Mouse (Mus musculus) gastrocnemius, adult 18-20 months (tissue): ENCODE data around the gene Rbm4. TPM values are rescaled to one million over a fixed set of nuclear protein-coding genes. Genes with fewer than 3 reads are reported as not detected.

ENCODE experiments used
- DNase-seq: peaks from one replicate; pipeline ENCODE4 v3.0.0; 2021; ENCODE audit warnings: low spot score
- total RNA-seq, 2 experiments: library from RNA; stranded (reverse); gene quantifications; 2 replicates each; pipeline ENCODE4 v1.2.3; 2021

Rbm4 gene
- total RNA-seq, 2 experiments from 2014 or later, result 31.4 to 34.8 TPM

DNA sequence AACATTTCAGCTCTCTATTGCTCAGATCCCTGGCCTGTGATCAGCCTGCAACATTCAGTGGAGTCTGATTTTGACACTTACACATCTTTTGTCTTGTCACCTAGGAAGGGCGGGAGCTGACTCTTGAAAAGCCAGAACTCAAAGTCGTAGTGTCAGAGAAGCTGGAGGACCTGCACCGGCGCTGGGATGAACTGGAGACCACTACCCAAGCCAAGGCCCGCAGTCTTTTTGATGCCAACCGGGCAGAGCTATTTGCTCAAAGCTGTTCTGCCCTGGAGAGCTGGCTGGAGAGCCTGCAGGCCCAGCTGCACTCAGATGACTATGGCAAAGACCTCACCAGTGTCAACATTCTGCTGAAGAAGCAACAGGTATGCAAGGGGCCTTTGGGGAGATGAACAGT is 51.5 kb downstream of the Rbm4 start:
- DNase-seq, result no peak

DNA sequence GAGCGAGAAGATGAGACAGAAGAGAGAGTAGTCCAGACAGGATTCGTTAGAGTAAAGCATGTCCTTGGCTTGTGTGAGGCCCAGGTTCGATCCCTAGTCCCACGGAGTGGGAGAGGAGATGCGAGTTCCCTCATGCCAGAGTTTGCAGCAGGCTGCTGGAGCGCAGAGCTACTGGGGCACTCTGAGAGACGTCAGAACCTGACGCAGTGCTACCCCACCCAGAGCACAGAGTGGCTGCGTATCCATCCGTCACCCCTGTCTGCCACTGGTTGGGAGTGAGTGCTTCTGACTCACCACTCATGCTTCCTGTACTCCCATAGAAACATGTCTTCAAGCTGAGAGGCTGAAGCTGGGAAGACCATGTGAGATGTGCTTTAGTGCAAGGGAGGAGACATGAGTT is 52.2 kb downstream of the Rbm4 start:
- no peak for DNase-seq

DNA sequence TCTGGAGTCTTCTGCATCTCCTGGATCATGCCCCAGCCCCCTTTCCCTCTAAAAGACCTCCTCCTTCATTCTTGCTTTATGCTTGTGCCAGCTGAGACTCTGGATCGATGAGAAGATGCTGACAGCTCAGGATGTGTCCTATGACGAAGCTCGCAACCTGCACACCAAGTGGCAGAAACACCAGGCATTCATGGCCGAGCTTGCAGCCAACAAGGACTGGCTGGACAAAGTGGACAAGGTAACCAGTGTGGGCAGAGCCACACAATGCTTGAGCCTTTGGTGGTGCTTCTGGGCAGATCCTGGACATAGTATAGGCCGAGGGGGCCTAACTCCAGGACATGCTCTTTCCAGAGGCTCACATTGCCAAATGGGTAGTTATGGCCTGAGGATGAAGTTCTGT is 53.9 kb downstream of the Rbm4 start:
- DNase-seq, result no peak

DNA sequence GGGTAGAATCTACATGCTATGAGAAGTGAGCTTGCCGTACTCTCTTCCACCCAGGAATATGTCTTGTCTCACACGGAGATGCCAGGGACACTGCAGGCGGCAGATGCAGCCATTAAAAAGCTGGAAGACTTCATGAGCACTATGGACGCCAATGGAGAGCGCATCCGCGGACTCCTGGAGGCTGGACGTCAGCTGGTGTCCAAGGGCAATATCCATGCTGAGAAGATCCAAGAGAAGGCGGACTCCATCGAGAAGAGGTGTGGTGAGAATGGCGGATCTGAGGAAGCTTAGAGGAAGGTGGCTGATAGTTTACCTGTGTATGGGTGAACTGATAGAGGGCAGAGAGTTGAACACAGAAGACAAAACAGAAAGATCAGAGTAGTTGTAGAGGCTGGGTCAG is 54.6 kb downstream of the Rbm4 start:
- DNase-seq, result no peak

DNA sequence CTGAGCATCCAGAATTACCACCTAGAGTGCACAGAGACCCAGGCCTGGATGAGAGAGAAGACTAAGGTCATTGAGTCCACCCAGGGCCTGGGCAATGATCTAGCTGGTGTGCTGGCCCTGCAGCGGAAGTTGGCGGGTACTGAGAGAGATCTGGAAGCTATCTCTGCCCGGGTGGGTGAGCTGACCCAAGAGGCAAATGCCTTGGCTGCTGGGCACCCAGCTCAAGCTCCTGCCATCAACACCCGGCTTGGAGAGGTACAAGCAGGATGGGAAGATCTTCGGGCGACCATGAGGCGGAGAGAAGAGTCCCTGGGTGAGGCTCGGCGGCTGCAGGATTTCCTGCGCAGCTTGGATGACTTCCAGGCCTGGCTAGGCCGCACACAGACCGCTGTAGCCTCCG is 55.8 kb downstream of the Rbm4 start:
- no peak for DNase-seq

Other genes starting within 250 kb of the Rbm4 start
- gene Lrfn4, start 178.2 kb downstream of the Rbm4 start, total RNA-seq, result 1 to 10 TPM in 1 of 2 experiments, under 1 TPM in 1; 0.94 to 1.2 TPM
- 1 to 10 TPM; 4.3 to 4.5 TPM for gene Rce1, start 168.3 kb downstream of the Rbm4 start, total RNA-seq
- gene Gm960, start 95.2 kb downstream of the Rbm4 start, total RNA-seq, result under 1 TPM in 1 of 2 experiments, not detected in 1; 0.31 TPM
- gene Sptbn2, start 82.7 kb downstream of the Rbm4 start, total RNA-seq, result under 1 TPM; 0.02 to 0.07 TPM
- gene Rbm4b, start 37.4 kb downstream of the Rbm4 start, total RNA-seq, result 1 to 10 TPM; 2.3 to 2.7 TPM
- gene Gm21992, start 17.7 kb upstream of the Rbm4 start, total RNA-seq, result 10 to 100 TPM in 1 of 2 experiments, 1 to 10 TPM in 1; 6.8 to 12.7 TPM
- 10 to 100 TPM in 1 of 2 experiments, 1 to 10 TPM in 1; 8.0 to 10.5 TPM for gene Rbm14, start 17.7 kb upstream of the Rbm4 start, total RNA-seq
- 10 to 100 TPM; 20.0 to 24.1 TPM for gene Ccs, start 45.4 kb upstream of the Rbm4 start, total RNA-seq
- gene Ccdc87, start 45.5 kb upstream of the Rbm4 start, total RNA-seq, result not detected
- 10 to 100 TPM; 26.6 to 30.1 TPM for gene Ctsf, start 61.2 kb upstream of the Rbm4 start, total RNA-seq
- 1,000 to 10,000 TPM; 7,595 to 9,342 TPM for gene Actn3, start 84.0 kb upstream of the Rbm4 start, total RNA-seq
- 1 to 10 TPM; 2.0 to 2.3 TPM for gene Zdhhc24, start 84.8 kb upstream of the Rbm4 start, total RNA-seq
- 1 to 10 TPM; 1.7 to 2.0 TPM for gene Bbs1, start 112.7 kb upstream of the Rbm4 start, total RNA-seq
- gene Dpp3, start 134.4 kb upstream of the Rbm4 start, total RNA-seq, result 10 to 100 TPM; 13.2 to 14.2 TPM
- gene Peli3, start 149.2 kb upstream of the Rbm4 start, total RNA-seq, result 1 to 10 TPM; 2.4 to 2.7 TPM
- gene Mrpl11, start 168.2 kb upstream of the Rbm4 start, total RNA-seq, result 10 to 100 TPM; 64.6 to 66.7 TPM
- gene Npas4, start 196.4 kb upstream of the Rbm4 start, total RNA-seq, result not detected
- gene Slc29a2, start 230.0 kb upstream of the Rbm4 start, total RNA-seq, result 1 to 10 TPM; 4.1 to 5.3 TPM
- gene B4gat1, start 244.9 kb upstream of the Rbm4 start, total RNA-seq, result 10 to 100 TPM; 18.7 to 23.2 TPM
- 1 to 10 TPM in 1 of 2 experiments, under 1 TPM in 1; 0.50 to 1.2 TPM for gene AC124502.3, start 245.0 kb upstream of the Rbm4 start, total RNA-seq
- gene Brms1, start 247.5 kb upstream of the Rbm4 start, total RNA-seq, result 10 to 100 TPM; 14.8 to 15.3 TPM